Mouse (Mus musculus) heart, adult 11 months (tissue): ENCODE results near the gene Tifa.

Source experiments
- DNase-seq: peaks from one replicate; pipeline ENCODE4 v3.0.0; 2022

Tifa gene

DNA sequence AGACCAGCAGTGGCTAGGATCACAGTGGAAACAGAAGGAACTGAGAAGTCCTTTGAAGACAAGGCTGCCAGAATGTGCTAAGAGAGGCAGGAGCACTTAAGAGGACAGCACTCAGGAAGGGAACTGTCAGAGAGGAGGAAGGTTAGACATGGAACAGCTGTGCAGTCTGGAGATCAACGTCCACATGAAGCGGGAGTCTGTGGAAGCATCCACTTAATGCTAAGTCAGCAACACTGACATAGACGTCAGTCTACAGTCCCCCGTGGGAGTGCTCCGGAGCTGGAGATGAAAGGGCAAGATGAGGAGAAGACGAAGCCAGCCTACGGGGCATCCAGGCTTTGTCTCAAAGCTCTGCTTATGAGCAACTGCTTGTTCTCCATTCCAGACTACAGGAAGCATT, 37.5 kb downstream of the Tifa start:
- DNase-seq, result peak; percentile 91

DNA sequence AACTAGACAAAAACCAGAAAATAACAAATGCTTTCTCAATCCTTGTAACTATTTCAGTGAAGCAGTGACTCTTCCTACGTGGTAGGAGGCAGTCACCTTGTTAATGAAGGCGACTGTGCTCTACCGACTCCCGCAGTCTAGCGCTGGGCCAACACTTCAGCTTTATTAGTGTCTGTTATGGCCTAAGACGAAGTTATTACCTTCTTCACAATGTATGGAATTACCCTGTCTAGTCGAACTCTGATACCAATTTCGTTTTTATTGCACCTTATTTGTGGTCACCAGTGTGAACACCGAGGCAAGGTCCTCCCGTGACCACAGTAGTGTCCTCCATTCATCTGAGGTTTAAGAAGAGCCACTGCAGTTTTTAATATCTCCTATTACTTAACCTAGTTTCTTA, 40.6 kb downstream of the Tifa start:
- peak; percentile 36 for DNase-seq

DNA sequence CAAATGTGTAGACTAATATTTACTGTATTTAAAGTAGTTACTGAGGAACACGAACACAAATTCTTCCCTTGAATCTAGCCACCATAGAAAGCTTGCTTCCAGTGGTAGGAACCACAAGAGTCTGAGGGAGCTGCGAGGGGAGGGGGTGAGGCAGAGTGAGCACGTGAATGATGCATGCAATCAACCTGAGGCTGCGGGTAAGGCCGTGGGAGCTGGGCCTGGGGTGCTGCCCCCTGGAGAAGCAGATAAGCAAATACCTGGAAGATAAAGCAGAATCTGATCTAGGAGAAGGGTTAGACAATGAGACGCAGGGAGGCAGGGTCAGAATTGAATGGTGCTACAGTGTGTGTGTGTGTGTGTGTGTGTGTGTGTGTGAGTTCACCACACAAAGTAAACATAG, 41.5 kb downstream of the Tifa start:
- no peak for DNase-seq

DNA sequence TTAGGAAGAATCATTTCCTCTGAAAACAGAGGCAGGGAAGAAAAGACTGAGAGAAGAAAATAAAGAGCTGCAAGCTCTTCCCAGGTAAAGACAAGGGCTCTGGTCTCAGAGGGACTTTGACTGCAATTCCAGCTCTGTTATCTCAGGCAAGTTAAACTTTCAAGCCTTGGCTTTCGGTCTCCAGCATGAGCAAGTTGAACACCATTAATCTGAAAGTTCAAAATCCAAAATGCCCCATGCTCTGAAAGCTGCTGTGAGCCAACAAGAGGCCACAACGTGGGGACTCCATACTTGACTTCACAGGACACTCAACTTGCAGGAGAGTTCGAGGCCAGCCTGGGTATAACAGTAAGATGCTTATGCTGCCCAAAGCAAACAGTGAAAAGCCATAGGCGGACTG, 44.4 kb downstream of the Tifa start:
- peak; percentile 57 for DNase-seq

DNA sequence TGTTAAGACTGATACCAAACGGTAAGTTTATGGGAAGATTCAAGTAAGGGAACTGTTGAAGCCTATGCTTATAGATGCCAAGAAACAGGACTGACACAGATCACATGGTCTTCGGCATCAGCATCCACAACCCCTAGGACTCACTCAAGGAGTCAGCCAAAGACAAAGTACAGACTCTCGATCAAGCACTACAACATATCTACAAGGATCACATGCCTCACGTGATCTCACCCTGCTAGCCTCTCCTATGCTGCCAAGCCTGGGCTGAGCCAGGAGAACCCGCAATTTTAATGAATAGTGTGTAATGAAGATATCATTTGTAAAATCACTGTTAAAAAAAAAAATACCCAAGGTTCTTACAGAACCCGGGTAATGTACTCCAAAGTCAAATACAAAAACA, 46.0 kb downstream of the Tifa start:
- no peak for DNase-seq

DNA sequence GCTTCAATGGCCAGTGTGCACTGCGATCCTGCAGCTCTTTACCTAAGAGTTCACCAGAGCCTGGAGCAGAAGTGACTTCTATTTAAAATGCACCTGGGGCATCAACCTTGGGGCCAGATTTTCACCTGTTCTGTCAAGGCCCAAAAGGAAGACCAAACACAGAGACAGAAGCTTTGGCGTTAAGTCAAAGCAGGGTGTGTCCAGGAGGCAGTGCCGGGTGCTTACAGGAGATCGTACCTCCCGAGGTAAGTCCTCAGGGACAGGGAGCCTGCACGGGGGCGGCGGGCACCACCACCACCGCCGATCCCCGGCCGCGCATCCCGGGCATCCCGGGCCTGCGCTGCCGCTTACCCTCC, 47.2 kb downstream of the Tifa start:
- no peak for DNase-seq

GRCm38 (mm10) chr3:127837154-127837865, 47.7 kb downstream of the Tifa start, which contains the start of gene Ap1ar:
Ap1ar (minus strand) TSS chr3:127837523.
- DNase-seq, result peak; percentile 100

DNA sequence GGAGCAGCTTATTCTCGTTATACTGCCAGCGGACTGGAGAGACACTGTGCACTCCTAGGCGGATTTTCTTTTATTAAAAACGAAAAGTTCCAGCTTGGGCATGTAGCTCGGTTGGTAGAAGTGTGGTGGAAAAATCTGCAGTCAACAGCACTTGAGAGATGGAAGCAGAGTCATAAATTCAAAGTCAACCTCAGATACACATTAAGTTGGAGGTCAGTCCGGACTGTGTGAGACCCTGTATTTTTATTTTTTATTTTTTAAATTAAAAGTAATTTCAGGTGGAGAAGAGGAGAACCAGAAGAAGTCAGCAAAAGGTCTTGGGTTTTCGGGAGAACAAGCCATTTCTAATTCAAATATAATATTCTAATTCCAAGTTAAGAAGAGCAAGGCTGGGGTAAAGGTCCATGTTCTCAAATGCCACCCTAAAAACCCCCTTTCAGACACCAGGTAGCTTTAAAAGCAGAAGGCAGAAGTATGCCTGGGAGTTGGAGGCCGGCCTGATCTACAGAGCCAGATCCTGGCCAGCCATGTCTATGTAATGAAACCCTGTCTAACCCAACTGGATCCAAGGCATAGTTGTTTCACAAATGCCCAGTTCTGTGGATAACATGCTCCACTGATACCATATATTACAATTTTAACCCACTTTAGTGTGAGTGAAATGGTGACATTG, 48.5 kb downstream of the Tifa start:
- DNase-seq, result peak; percentile 39

DNA sequence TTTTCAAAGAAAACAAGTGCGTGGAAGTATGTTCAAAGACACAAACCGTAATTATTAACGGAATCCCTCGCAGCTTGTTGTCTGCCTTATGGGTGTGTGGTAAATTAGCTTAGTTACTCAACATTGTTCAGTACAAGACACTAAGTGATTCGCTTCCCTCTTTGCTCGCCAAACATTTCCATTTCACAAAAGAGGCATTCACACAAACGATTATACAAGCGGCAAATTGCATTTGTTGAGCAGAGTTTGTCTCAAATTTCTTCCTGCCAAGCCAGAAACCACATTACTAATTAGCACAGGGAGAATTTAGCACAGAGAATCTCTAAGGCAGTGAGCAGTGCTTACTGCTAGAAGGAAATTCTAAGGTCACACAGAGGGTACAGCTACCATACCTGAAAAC, 52.3 kb downstream of the Tifa start:
- DNase-seq, result peak; percentile 36

DNA sequence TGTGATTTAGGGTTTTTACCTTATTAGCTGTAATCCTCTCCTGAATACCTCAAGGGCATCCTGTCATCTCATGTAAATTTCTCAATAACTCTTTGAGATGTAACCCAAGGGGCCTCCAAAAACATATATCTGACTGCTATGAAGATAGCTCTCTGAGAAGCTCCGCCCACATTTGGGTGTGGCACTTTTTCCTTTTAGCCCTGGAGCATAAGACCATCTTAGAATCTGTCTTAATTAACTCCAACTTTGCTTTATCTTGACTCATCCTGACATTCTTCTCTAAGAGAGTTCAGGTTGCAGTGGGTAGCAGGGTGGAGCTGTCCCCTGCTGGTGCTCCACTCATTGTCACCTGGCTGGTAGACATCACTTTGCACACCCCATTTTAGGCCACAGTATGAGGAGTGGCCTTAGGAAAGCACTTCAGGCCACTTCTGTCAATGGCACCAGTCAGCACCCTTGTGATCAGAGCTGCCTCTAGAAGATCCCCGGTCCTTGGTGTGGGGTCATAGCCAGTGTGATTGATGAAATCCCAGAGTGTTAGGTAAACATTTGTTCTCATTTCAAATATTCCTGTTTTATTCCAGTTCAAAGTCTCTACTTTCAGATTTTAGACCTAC, 53.8 kb downstream of the Tifa start:
- DNase-seq, result peak; percentile 74

DNA sequence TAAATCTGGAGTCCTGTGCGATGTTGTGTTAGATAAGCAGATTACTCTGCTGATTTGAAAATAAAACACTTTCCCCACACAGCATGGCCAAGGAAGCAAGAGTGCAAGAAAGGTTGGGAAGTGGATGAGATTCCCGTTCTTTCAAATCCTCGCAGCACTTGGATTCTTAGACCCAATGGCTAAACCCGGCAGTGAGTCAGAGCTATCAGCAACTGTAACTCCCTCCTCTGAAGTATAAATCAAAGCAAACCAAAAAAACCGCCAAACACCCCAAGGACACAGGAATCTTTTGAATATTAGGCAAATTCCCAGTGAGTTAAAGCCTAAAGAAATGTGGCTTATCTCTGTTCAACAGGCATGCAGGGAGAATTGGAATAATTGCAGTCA, 54.3 kb downstream of the Tifa start:
- no peak for DNase-seq

- no peak for DNase-seq
Observed at GRCm38 (mm10) chr3:127848088-127848808, 58.6 kb downstream of the Tifa start.

DNA sequence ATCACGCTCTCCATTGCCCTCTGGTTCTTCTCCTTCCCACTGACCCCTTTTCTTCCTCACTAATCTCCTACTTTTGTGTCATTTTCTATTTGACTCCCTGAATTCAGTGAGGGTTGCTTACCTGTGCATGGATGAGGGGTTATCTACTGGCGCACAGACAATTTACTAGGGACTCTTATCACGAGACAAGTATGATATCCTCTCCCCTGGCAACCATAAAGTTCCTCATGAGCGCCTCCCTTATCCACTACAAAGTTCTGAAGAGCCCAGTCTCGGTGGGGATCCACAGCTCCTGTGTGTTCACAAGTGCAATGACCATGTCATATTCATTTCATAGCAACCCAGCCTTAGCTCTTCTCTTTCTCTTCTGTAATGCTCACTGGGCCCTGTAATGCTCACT, 60.3 kb downstream of the Tifa start:
- DNase-seq, result no peak

- peak; percentile 52 for DNase-seq
Observed at GRCm38 (mm10) chr3:127850776-127851646, 61.4 kb downstream of the Tifa start.

GRCm38 (mm10) chr3:127852722-127853121, 63.1 kb downstream of the Tifa start:
- DNase-seq, result peak; percentile 28

DNA sequence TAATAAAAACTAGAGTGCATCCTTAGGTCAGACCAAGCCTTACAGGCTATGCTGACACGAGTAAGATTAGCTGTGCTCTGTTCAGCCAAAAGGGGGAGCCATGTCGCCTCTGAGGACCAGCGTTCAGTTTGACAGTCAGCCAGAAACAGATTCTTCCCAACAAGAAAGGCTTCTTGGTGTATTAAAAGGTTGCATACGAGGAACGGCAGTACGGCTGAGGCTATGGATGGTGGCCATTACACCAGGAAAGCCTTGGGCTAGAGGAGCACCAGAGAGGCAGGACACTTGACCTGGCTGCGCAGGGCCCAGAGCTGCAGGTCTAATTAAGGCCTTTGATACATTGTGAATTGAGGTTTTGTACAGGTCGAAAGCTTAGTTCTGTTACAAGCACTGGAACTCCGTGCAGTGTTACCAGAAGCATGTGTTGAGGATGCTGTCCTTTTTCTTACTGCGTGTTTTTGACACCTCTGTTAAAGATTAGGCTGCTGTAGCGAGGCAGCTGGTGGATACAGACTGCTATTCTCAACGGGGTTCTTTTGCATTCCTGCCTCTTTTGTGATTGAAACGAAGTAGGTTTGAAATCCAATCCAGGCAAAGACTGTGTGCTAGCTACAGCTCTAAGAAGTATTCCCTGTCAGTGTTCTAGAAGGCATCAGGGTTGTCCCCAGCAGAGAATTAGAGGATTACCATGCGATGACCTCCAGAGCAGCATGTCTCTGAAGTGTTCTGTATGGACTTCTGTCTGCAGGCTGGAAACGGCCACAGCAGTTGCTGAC, 64.0 kb downstream of the Tifa start:
- peak; percentile 89 for DNase-seq

- no peak for DNase-seq
Observed at GRCm38 (mm10) chr3:127861340-127861739, 71.7 kb downstream of the Tifa start.

- DNase-seq, result no peak
Observed at GRCm38 (mm10) chr3:127862479-127862878, 72.9 kb downstream of the Tifa start.

- no peak for DNase-seq
Observed at GRCm38 (mm10) chr3:127863571-127863970, 74.0 kb downstream of the Tifa start.

DNA sequence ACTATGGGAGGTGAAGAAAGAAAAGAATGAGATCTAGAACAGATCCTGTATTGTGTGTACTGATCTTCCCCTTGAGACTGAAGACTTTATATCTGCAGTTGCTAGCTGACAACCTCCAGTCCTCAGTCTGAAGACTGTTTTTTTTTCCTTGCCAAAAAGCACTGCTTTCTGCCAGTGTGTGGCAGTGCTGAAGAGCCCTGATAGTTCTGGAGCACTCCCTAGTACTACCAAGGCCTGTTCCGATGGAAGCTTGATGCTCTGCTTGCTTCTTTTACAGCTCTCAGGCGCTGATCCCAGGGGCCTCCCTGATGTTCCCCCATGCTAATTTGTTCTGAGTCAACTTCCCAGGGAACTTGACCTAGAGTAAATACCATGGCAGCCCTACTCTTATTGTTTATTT, 74.6 kb downstream of the Tifa start:
- DNase-seq, result no peak

- no peak for DNase-seq
Observed at GRCm38 (mm10) chr3:127868046-127868758, 78.6 kb downstream of the Tifa start.
